Mouse (Mus musculus) embryonic fibroblast, embryonic 13.5 days (primary cell): Measurements from ENCODE around the gene Abtb1. TPM values are rescaled to one million over a fixed set of nuclear protein-coding genes. Genes with fewer than 3 reads are reported as not detected.

ENCODE experiments used
- H3K27ac ChIP-seq: 2 replicates; pipeline ENCODE4 v1.5.1; 2012; ENCODE audit warnings: low read length, control low read depth, inconsistent platforms; ENCODE audit not compliant: insufficient read depth
- H3K4me1 ChIP-seq: 2 replicates; pipeline ENCODE4 v1.6.1; 2011; ENCODE audit warnings: low read length; ENCODE audit not compliant: control insufficient read depth, insufficient read depth
- H3K4me3 ChIP-seq: 2 replicates; pipeline ENCODE4 v1.5.1; 2011; ENCODE audit warnings: mild to moderate bottlenecking, control low read depth, low read length; ENCODE audit not compliant: insufficient read depth
- CTCF ChIP-seq: IDR thresholded peaks from 2 replicates; pipeline ENCODE4 v1.5.1; 2011; ENCODE audit warnings: mild to moderate bottlenecking, control low read depth, low read length, moderate library complexity, borderline replicate concordance; ENCODE audit not compliant: insufficient read depth
- POLR2A ChIP-seq: IDR thresholded peaks from 2 replicates; pipeline ENCODE4 v1.6.1; 2011; ENCODE audit warnings: low read depth, mild to moderate bottlenecking, control low read depth, low read length, moderate library complexity
- polyA plus RNA-seq: library from polyadenylated mRNA; stranded (reverse); fragments of >200 nt; gene quantifications from 2 replicates; pipeline ENCODE4 v1.2.4, GENCODE M21; 2011; ENCODE audit warnings: low read depth; ENCODE audit not compliant: missing spikeins, insufficient read length

Abtb1 gene
- 4.9 and 5.3 TPM in 2 replicates for polyA plus RNA-seq

GRCm38 (mm10) chr6:88841781-88842689 is at the start of gene Abtb1:
Gene Abtb1, minus strand, starts transcription at chr6:88841984.
- Histone ChIP-seq H3K4me3 (peak within 1 kb of the TSS; percentile 83), H3K27ac (0 out of 2 replicates have a peak within 1 kb of the TSS, but pooled peaks have one; percentile 21), H3K4me1 (no peaks in the 10 kb centered on the region)
- TF ChIP-seq POLR2A: peak; percentile 66
- peak; percentile 55; the same call in 1 of the 2 replicates for TF ChIP-seq CTCF

GRCm38 (mm10) chr6:88890832-88891231 is 49.0 kb upstream of the Abtb1 start:
- TF ChIP-seq CTCF: no peak
- Histone ChIP-seq H3K27ac (no peak overlapping the region), H3K4me1 (no peaks in the 10 kb centered on the region), H3K4me3 (no peak overlapping the region)

- no peak overlapping the region for H3K4me3 ChIP-seq
- no peak overlapping the region for H3K27ac ChIP-seq
- no peaks in the 10 kb centered on the region for H3K4me1 ChIP-seq
- TF ChIP-seq CTCF: no peak
- TF ChIP-seq POLR2A: no peak
These were observed 47.7 kb upstream of the Abtb1 start for GRCm38 (mm10) chr6:88889410-88890042.

GRCm38 (mm10) chr6:88886417-88886967 is 44.7 kb upstream of the Abtb1 start:
- Histone ChIP-seq H3K4me1 (no peaks in the 10 kb centered on the region), H3K27ac (no peak overlapping the region), H3K4me3 (no peak overlapping the region)
- TF ChIP-seq CTCF (no peak), POLR2A (no peak)

- no peak for TF ChIP-seq CTCF
- TF ChIP-seq POLR2A: no peak
- Histone ChIP-seq H3K4me1 (no peaks in the 10 kb centered on the region), H3K27ac (no peak overlapping the region), H3K4me3 (no peak overlapping the region)
These were observed 44.0 kb upstream of the Abtb1 start for GRCm38 (mm10) chr6:88885644-88886416.

- Histone ChIP-seq H3K4me3 (no peak overlapping the region), H3K27ac (no peak overlapping the region), H3K4me1 (no peaks in the 10 kb centered on the region)
- no peak for TF ChIP-seq POLR2A
- TF ChIP-seq CTCF: no peak
These were observed 42.9 kb upstream of the Abtb1 start for GRCm38 (mm10) chr6:88884690-88885089.

- TF ChIP-seq CTCF: no peak
- TF ChIP-seq POLR2A: no peak
- Histone ChIP-seq H3K27ac (no peak overlapping the region), H3K4me3 (no peak overlapping the region), H3K4me1 (no peaks in the 10 kb centered on the region)
These were observed 42.4 kb upstream of the Abtb1 start for GRCm38 (mm10) chr6:88884195-88884594.

- Histone ChIP-seq H3K4me1 (no peaks in the 10 kb centered on the region), H3K4me3 (no peak overlapping the region), H3K27ac (no peak overlapping the region)
- no peak for TF ChIP-seq CTCF
- no peak for TF ChIP-seq POLR2A
These were observed 39.5 kb upstream of the Abtb1 start for GRCm38 (mm10) chr6:88881334-88881733.

GRCm38 (mm10) chr6:88879471-88879870 is 37.7 kb upstream of the Abtb1 start:
- no peak overlapping the region for H3K4me3 ChIP-seq
- no peak overlapping the region for H3K27ac ChIP-seq
- TF ChIP-seq CTCF (no peak), POLR2A (no peak)
- H3K4me1 ChIP-seq: no peaks in the 10 kb centered on the region
